Mouse (Mus musculus) CH12.LX (cell line): Measurements from ENCODE around the gene Serinc4. TPM values are rescaled to one million over a fixed set of nuclear protein-coding genes. Genes with fewer than 3 reads are reported as not detected.

Experiments
- DNase-seq: peaks from one replicate; pipeline ENCODE4 v3.0.0-alpha.2; 2013; ENCODE audit errors: extremely low read depth
- H3K27ac ChIP-seq: 2 replicates; pipeline ENCODE4 v1.5.1; 2012; ENCODE audit warnings: low read depth, mild to moderate bottlenecking, control low read depth, moderate library complexity; ENCODE audit not compliant: insufficient read depth
- H3K27me3 ChIP-seq: replicated peaks from 2 replicates; pipeline ENCODE3; 2012; ENCODE audit warnings: inconsistent platforms
- H3K36me3 ChIP-seq, 2 experiments: replicated peaks in 1 of 2; 2 replicates each; pipeline versions ENCODE3 to v1.6.1; 2012; ENCODE audit warnings: inconsistent platforms in 1 of 2, low read length in 1 of 2, mild to moderate bottlenecking in 1 of 2, mixed read lengths in 1 of 2, moderate library complexity in 1 of 2; ENCODE audit not compliant: control insufficient read depth in 1 of 2, insufficient read depth in 1 of 2
- H3K4me1 ChIP-seq, 2 experiments: 2 replicates each; pipeline ENCODE4 v1.6.1; 2012; ENCODE audit warnings: inconsistent platforms in 1 of 2, moderate library complexity in 1 of 2; ENCODE audit not compliant: insufficient read depth in 2 of 2, control insufficient read depth in 1 of 2
- H3K4me2 ChIP-seq: 2 replicates; pipeline ENCODE4 v1.6.1; 2012; ENCODE audit warnings: low read depth, mild to moderate bottlenecking, control low read depth; ENCODE audit not compliant: poor library complexity, insufficient read depth, severe bottlenecking
- H3K4me3 ChIP-seq, 3 experiments: fragments of 150-350 bp in 1 of 3; sonication (generic) in 1 of 3; replicated peaks in 1 of 3; 2 replicates each; pipeline versions ENCODE3 to v1.5.1; 2011 to 2012; ENCODE audit warnings: low read depth in 2 of 3, low read length in 2 of 3, mild to moderate bottlenecking in 2 of 3, moderate library complexity in 2 of 3, control low read depth in 1 of 3, improper control_type of control experiment in 1 of 3, inconsistent platforms in 1 of 3, mixed read lengths in 1 of 3; ENCODE audit not compliant: poor library complexity in 1 of 3
- H3K79me2 ChIP-seq: replicated peaks from 2 replicates; pipeline ENCODE4 v1.6.1; 2012; ENCODE audit warnings: mild to moderate bottlenecking, moderate library complexity; ENCODE audit not compliant: control insufficient read depth, poor library complexity, insufficient read depth, severe bottlenecking; ENCODE audit errors: extremely low read depth
- H3K9ac ChIP-seq: 2 replicates; pipeline ENCODE4 v1.6.1; 2012; ENCODE audit warnings: low read depth, mild to moderate bottlenecking, control low read depth, moderate library complexity; ENCODE audit not compliant: insufficient read depth
- H3K9me3 ChIP-seq: replicated peaks from 2 replicates; pipeline ENCODE3; 2012; ENCODE audit warnings: low read length, inconsistent platforms, mixed read lengths
- BHLHE40 ChIP-seq: IDR thresholded peaks from 2 replicates; pipeline ENCODE4 v1.6.1; 2011; ENCODE audit warnings: mild to moderate bottlenecking, low read depth, low read length, improper control_type of control experiment
- CTCF ChIP-seq, 2 experiments: IDR thresholded peaks in 1 of 2; conservative IDR thresholded peaks in 1 of 2; 2 replicates each; pipeline ENCODE4 v1.5.1; 2011 to 2012; ENCODE audit warnings: low read depth in 2 of 2, low read length in 2 of 2, improper control_type of control experiment in 1 of 2, inconsistent platforms in 1 of 2, mild to moderate bottlenecking in 1 of 2, moderate library complexity in 1 of 2
- E2F4 ChIP-seq: IDR thresholded peaks from 2 replicates; pipeline ENCODE4 v1.6.1; 2011; ENCODE audit warnings: low read depth, low read length, improper control_type of control experiment; ENCODE audit not compliant: insufficient replicate concordance
- EP300 ChIP-seq: IDR thresholded peaks from 2 replicates; pipeline ENCODE4 v1.6.1; 2011; ENCODE audit warnings: low read length, improper control_type of control experiment
- ETS1 ChIP-seq: conservative IDR thresholded peaks from 2 replicates; pipeline ENCODE4 v1.6.1; 2012; ENCODE audit warnings: low read depth, mild to moderate bottlenecking, inconsistent platforms, low read length, improper control_type of control experiment, moderate library complexity
- GABPA ChIP-seq: IDR thresholded peaks from 2 replicates; pipeline ENCODE4 v1.6.1; 2012; ENCODE audit warnings: low read depth, low read length, improper control_type of control experiment, inconsistent platforms; ENCODE audit not compliant: insufficient replicate concordance
- HCFC1 ChIP-seq: IDR thresholded peaks from 2 replicates; pipeline ENCODE4 v1.6.1; 2012; ENCODE audit warnings: low read depth, mild to moderate bottlenecking, inconsistent platforms, low read length, improper control_type of control experiment
- IRF4 ChIP-seq: IDR thresholded peaks from 2 replicates; pipeline ENCODE4 v1.6.1; 2014; ENCODE audit warnings: low read depth, mild to moderate bottlenecking, inconsistent platforms, low read length, improper control_type of control experiment
- KAT2A ChIP-seq: IDR thresholded peaks from 2 replicates; pipeline ENCODE4 v1.6.1; 2012; ENCODE audit warnings: low read length, improper control_type of control experiment, inconsistent platforms; ENCODE audit not compliant: insufficient replicate concordance
- MAZ ChIP-seq: IDR thresholded peaks from 2 replicates; pipeline ENCODE4 v1.6.1; 2012; ENCODE audit warnings: low read depth, mild to moderate bottlenecking, inconsistent platforms, low read length, improper control_type of control experiment, moderate library complexity
- MEF2A ChIP-seq: IDR thresholded peaks from 2 replicates; pipeline ENCODE4 v1.6.1; 2014; ENCODE audit warnings: low read depth, mild to moderate bottlenecking, inconsistent platforms, low read length, improper control_type of control experiment, borderline replicate concordance
- MYC ChIP-seq: IDR thresholded peaks from 2 replicates; pipeline ENCODE4 v1.6.1; 2011; ENCODE audit warnings: low read depth, mild to moderate bottlenecking, improper control_type of control experiment, low read length
- NELFE ChIP-seq: IDR thresholded peaks from 2 replicates; pipeline ENCODE4 v1.6.1; 2011; ENCODE audit warnings: low read depth, low read length, improper control_type of control experiment
- PAX5 ChIP-seq: IDR thresholded peaks from 2 replicates; pipeline ENCODE4 v1.6.1; 2012; ENCODE audit warnings: low read length, inconsistent platforms, mixed read lengths
- POLR2AphosphoS2 ChIP-seq: IDR thresholded peaks from 2 replicates; pipeline ENCODE4 v1.6.1; 2011; ENCODE audit warnings: low read depth, low read length, improper control_type of control experiment
- RAD21 ChIP-seq: IDR thresholded peaks from 2 replicates; pipeline ENCODE4 v1.6.1; 2011; ENCODE audit warnings: low read depth, mild to moderate bottlenecking, low read length, improper control_type of control experiment, moderate library complexity
- RCOR1 ChIP-seq: conservative IDR thresholded peaks from 2 replicates; pipeline ENCODE4 v1.6.1; 2012; ENCODE audit warnings: low read depth, mild to moderate bottlenecking, inconsistent platforms, low read length, improper control_type of control experiment
- SMC3 ChIP-seq: IDR thresholded peaks from 2 replicates; pipeline ENCODE4 v1.6.1; 2011; ENCODE audit warnings: low read depth, low read length, improper control_type of control experiment
- UBTF ChIP-seq: IDR thresholded peaks from 2 replicates; pipeline ENCODE4 v1.6.1; 2012; ENCODE audit warnings: low read depth, mild to moderate bottlenecking, inconsistent platforms, low read length, improper control_type of control experiment, moderate library complexity
- USF1 ChIP-seq: IDR thresholded peaks from 2 replicates; pipeline ENCODE4 v1.6.1; 2014; ENCODE audit warnings: low read depth, mild to moderate bottlenecking, inconsistent platforms, low read length, improper control_type of control experiment
- USF2 ChIP-seq: conservative IDR thresholded peaks from 2 replicates; pipeline ENCODE4 v1.6.1; 2011; ENCODE audit warnings: low read depth, low read length, improper control_type of control experiment
- ZC3H11A ChIP-seq: IDR thresholded peaks from 2 replicates; pipeline ENCODE4 v1.6.1; 2012; ENCODE audit warnings: low read depth, mild to moderate bottlenecking, inconsistent platforms, low read length, improper control_type of control experiment
- ZKSCAN1 ChIP-seq: IDR thresholded peaks from 2 replicates; pipeline ENCODE4 v1.6.1; 2012; ENCODE audit warnings: low read depth, inconsistent platforms, low read length, improper control_type of control experiment, borderline replicate concordance
- ZMIZ1 ChIP-seq: IDR thresholded peaks from 2 replicates; pipeline ENCODE4 v1.6.1; 2012; ENCODE audit warnings: low read depth, mild to moderate bottlenecking, inconsistent platforms, low read length, improper control_type of control experiment
- ZNF384 ChIP-seq: IDR thresholded peaks from 2 replicates; pipeline ENCODE4 v1.6.1; 2012; ENCODE audit warnings: low read depth, low read length, improper control_type of control experiment, inconsistent platforms
- dilution Hi-C: fragments of 300-500 bp; cut with MboI; formaldehyde crosslinking; loops from 2 replicates; pipeline ENCODE4 v1.14.3; 2020; ENCODE audit warnings: low sequenced_read_pairs; ENCODE audit not compliant: extremely low pct_unique_long_range_greater_than_20kb, extremely low pct_ligation_motif_present
- in situ Hi-C: fragments of 300-500 bp; cut with MboI; formaldehyde crosslinking; loops from 3 replicates; pipeline ENCODE4 v1.14.3; 2019; ENCODE audit warnings: low sequenced_read_pairs, low pct_ligation_motif_present, low pct_unique_long_range_greater_than_20kb, mixed read lengths
- polyA plus RNA-seq: library from polyadenylated mRNA; unstranded; fragments of >175 nt; gene quantifications from 2 replicates; pipeline ENCODE4 v1.2.1, GENCODE M21; 2012; ENCODE audit warnings: low read depth; ENCODE audit not compliant: insufficient read length
- total RNA-seq, 2 experiments: library from RNA; depleted of rRNA; stranded (reverse); fragments of 300-350 nt in 1 of 2; fragments of >200 nt in 1 of 2; gene quantifications; 2 replicates each; pipeline ENCODE4 v1.2.3; 2012 to 2014

Serinc4 gene
- total and polyA plus RNA-seq, 3 experiments, result 0.17 to 0.89 (median 0.29) TPM

DNA sequence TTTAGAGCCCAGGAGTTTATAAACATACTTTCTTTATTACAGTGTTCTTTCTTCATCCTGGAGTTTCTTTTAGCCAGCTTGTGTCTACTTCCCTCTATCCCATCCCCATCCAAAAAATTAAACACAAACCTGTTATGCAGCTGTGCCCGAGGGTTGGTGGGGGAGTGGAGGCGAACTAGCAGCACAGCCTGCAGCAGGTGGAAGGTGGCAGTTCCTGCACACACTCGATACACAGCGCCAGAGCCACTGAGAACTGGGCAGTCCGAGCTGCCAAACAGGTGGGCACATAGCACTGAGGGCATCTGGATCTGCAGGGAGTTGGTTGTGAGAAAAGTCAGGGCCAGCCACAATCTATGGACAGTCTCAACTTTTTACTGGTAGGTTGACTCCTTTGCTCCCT is 1.0 kb downstream of the Serinc4 start:
- Histone ChIP-seq H3K9me3 (no peaks in the 10 kb centered on the region), H3K27me3 (no peaks in the 10 kb centered on the region), H3K4me2 (no peak overlapping the region), H3K36me3 (peaks cover 12 to 56% of the 10 kb centered on the region in 2 experiments), H3K79me2 (peaks cover 2% of the 10 kb centered on the region; the same call in 1 of the 2 replicates), H3K4me3 (no peak overlapping the region), H3K27ac (no peak overlapping the region), H3K4me1 (peaks cover under 1 to 29% of the 10 kb centered on the region in 2 experiments), H3K9ac (no peak overlapping the region)
- in situ Hi-C loops, result no loop called here
- dilution Hi-C loops, result no loop called here
- no peak for DNase-seq
- no peak for TF ChIP-seq USF2
- TF ChIP-seq USF1, result no peak
- no peak for TF ChIP-seq NELFE
- no peak for TF ChIP-seq ETS1
- TF ChIP-seq SMC3, result no peak
- TF ChIP-seq KAT2A, result no peak
- TF ChIP-seq UBTF, result no peak
- no peak for TF ChIP-seq MYC
- no peak for TF ChIP-seq ZMIZ1
- TF ChIP-seq MEF2A, result no peak
- no peak for TF ChIP-seq GABPA
- no peak for TF ChIP-seq IRF4
- no peak for TF ChIP-seq RCOR1
- TF ChIP-seq PAX5, result no peak
- TF ChIP-seq RAD21, result no peak
- no peak for TF ChIP-seq HCFC1
- TF ChIP-seq ZKSCAN1, result no peak
- TF ChIP-seq BHLHE40, result no peak

- in situ Hi-C loops (no loop called here), dilution Hi-C loops (no loop called here)
- Histone ChIP-seq H3K4me3 (no peak overlapping the region), H3K9me3 (no peaks in the 10 kb centered on the region), H3K4me1 (peaks cover 5 to 36% of the 10 kb centered on the region in 2 experiments), H3K27ac (no peak overlapping the region), H3K9ac (no peak overlapping the region), H3K4me2 (no peak overlapping the region), H3K36me3 (peaks cover 9 to 47% of the 10 kb centered on the region in 2 experiments), H3K27me3 (no peaks in the 10 kb centered on the region), H3K79me2 (peaks cover 10% of the 10 kb centered on the region)
- no peak for TF ChIP-seq E2F4
- no peak for TF ChIP-seq SMC3
- TF ChIP-seq MAZ, result no peak
- TF ChIP-seq IRF4, result no peak
- TF ChIP-seq ZMIZ1, result no peak
- no peak for TF ChIP-seq CTCF (conservative IDR thresholded peaks at IDR 0.05 in 1 of 2, IDR thresholded peaks at IDR 0.05 in 1 of 2; ENCODE audit: low read depth in 2 of 2, low read length in 2 of 2)
- TF ChIP-seq EP300, result no peak
- no peak for TF ChIP-seq MEF2A
- TF ChIP-seq ZC3H11A, result no peak
- TF ChIP-seq ZNF384, result no peak
- no peak for TF ChIP-seq HCFC1
- no peak for TF ChIP-seq MYC
- TF ChIP-seq POLR2AphosphoS2, result no peak
- TF ChIP-seq RAD21, result no peak
- no peak for DNase-seq
These were observed 2.7 kb downstream of the Serinc4 start for GRCm38 (mm10) chr2:121453917-121454316.
